Mouse (Mus musculus) embryonic facial prominence, embryonic 14.5 days (tissue): ENCODE data around the gene Il17re. TPM values are rescaled to one million over a fixed set of nuclear protein-coding genes. Genes with fewer than 3 reads are reported as not detected.

Source experiments
- ATAC-seq: fragments of 200-750 bp; cut with Nextera tagmentation; 2 replicates; pipeline ENCODE4 v1.8.0; 2017; ENCODE audit warnings: low read depth, moderate number of reproducible peaks, moderate TSS enrichment
- DNase-seq: peaks from one replicate; pipeline ENCODE4 v3.0.0-alpha.2; 2015; ENCODE audit warnings: low spot score
- H3K27ac ChIP-seq: fragments of 300-500 bp; sonication (generic); replicated peaks from 2 replicates; pipeline ENCODE4 v1.5.1; 2014; ENCODE audit warnings: low read depth, mild to moderate bottlenecking, low read length, moderate library complexity
- H3K27me3 ChIP-seq: fragments of 300-500 bp; sonication (generic); replicated peaks from 2 replicates; pipeline ENCODE4 v1.6.1; 2014; ENCODE audit warnings: low read length; ENCODE audit not compliant: control insufficient read depth, insufficient read depth
- H3K36me3 ChIP-seq: fragments of 300-500 bp; sonication (generic); 2 replicates; pipeline ENCODE4 v1.6.1; 2014; ENCODE audit warnings: low read length, mixed read lengths; ENCODE audit not compliant: control insufficient read depth, insufficient read depth
- H3K4me1 ChIP-seq: fragments of 300-500 bp; sonication (generic); 2 replicates; pipeline ENCODE4 v1.6.1; 2014; ENCODE audit warnings: antibody characterized with exemption, low read length; ENCODE audit not compliant: control insufficient read depth, insufficient read depth
- H3K4me2 ChIP-seq: fragments of 300-500 bp; sonication (generic); 2 replicates; pipeline ENCODE4 v1.6.1; 2014; ENCODE audit warnings: low read depth, mild to moderate bottlenecking, low read length, moderate library complexity, mixed read lengths
- H3K4me3 ChIP-seq: fragments of 300-500 bp; sonication (generic); 2 replicates; pipeline ENCODE4 v1.5.1; 2014; ENCODE audit warnings: low read depth, mild to moderate bottlenecking, low read length
- H3K9ac ChIP-seq: fragments of 300-500 bp; sonication (generic); 2 replicates; pipeline ENCODE4 v1.6.1; 2014; ENCODE audit warnings: low read depth, mild to moderate bottlenecking, low read length, moderate library complexity, mixed read lengths
- H3K9me3 ChIP-seq: fragments of 300-500 bp; sonication (generic); 2 replicates; pipeline ENCODE4 v1.6.1; 2016; ENCODE audit warnings: low read length; ENCODE audit not compliant: control insufficient read depth
- WGBS: fragments of 180-500 bp; shearing (Covaris S2); extraction: QIAGEN DNeasy Blood & Tissue Kit; methylation state at CpG from one replicate; pipeline ENCODE4 v1.1.7; 2014; 5-methylcytosine and 5-hydroxymethylcytosine counted together
- polyA plus RNA-seq: library from polyadenylated mRNA; unstranded; fragments of >200 nt; fragmentation: Nextera tagmentation; extraction: Ambion mirVana; gene quantifications from 2 replicates; pipeline ENCODE4 v1.2.1, GENCODE M21; 2014

The Il17re gene
- 3.6 and 5.6 TPM in 2 replicates for polyA plus RNA-seq

- Histone ChIP-seq H3K36me3 (no peaks in the 10 kb centered on the region), H3K4me2 (peak within 1 kb of the TSS; percentile 39), H3K27me3 (no peaks in the 10 kb centered on the region), H3K9me3 (no peaks in the 10 kb centered on the region), H3K4me1 (no peaks in the 10 kb centered on the region), H3K27ac (no peak within 1 kb of the TSS), H3K9ac (no peak within 1 kb of the TSS), H3K4me3 (no peak within 1 kb of the TSS)
- WGBS, result 51% methylated on average over 10 of the region's 10 CpGs
- DNase-seq (no peak), ATAC-seq (no peak)
Observed at GRCm38 (mm10) chr6:113457952-113458534, at the start of gene Il17re. Gene Il17re, plus strand, starts transcription at chr6:113458484.

- H3K36me3 ChIP-seq, result peaks cover 15% of the 10 kb centered on the region
- no peak overlapping the region for H3K4me3 ChIP-seq
- H3K4me2 ChIP-seq, result no peak overlapping the region
- ATAC-seq (no peak), DNase-seq (no peak)
- no peak overlapping the region for H3K27ac ChIP-seq
- no peak overlapping the region for H3K9ac ChIP-seq
- no peaks in the 10 kb centered on the region for H3K9me3 ChIP-seq
- WGBS, result 70% methylated on average over 1 of the region's 1 CpGs
- no peaks in the 10 kb centered on the region for H3K27me3 ChIP-seq
- no peaks in the 10 kb centered on the region for H3K4me1 ChIP-seq
Observed at GRCm38 (mm10) chr6:113410001-113410400, 48.3 kb upstream of the Il17re start.

GRCm38 (mm10) chr6:113416416-113416815, 41.9 kb upstream of the Il17re start:
- Histone ChIP-seq H3K9me3 (no peaks in the 10 kb centered on the region), H3K4me3 (no peak overlapping the region), H3K27me3 (no peaks in the 10 kb centered on the region), H3K36me3 (peaks cover 18% of the 10 kb centered on the region), H3K27ac (no peak overlapping the region), H3K4me2 (no peak overlapping the region), H3K4me1 (peaks cover 12% of the 10 kb centered on the region), H3K9ac (no peak overlapping the region)
- ATAC-seq (no peak), DNase-seq (peak; percentile 9)
- 73% methylated on average over 5 of the region's 5 CpGs for WGBS

- WGBS, result 14% methylated on average over 16 of the region's 16 CpGs
- peak overlapping the region; percentile 90 for H3K4me2 ChIP-seq
- H3K36me3 ChIP-seq, result peaks cover 18% of the 10 kb centered on the region
- no peaks in the 10 kb centered on the region for H3K9me3 ChIP-seq
- H3K27me3 ChIP-seq, result no peaks in the 10 kb centered on the region
- peak overlapping the region; percentile 78 for H3K9ac ChIP-seq
- H3K27ac ChIP-seq, result no peak overlapping the region
- peaks cover 12% of the 10 kb centered on the region for H3K4me1 ChIP-seq
- peak; percentile 51 for ATAC-seq
- DNase-seq, result peak; percentile 5
- H3K4me3 ChIP-seq, result peak overlapping the region; percentile 62
Observed at GRCm38 (mm10) chr6:113418441-113419198, 39.7 kb upstream of the Il17re start.

GRCm38 (mm10) chr6:113419199-113419587, 39.1 kb upstream of the Il17re start, which contains the start of gene Rpusd3:
Gene Rpusd3, minus strand, starts transcription at chr6:113419340.
- peak within 1 kb of the TSS; percentile 78 for H3K9ac ChIP-seq
- peak within 1 kb of the TSS; percentile 90 for H3K4me2 ChIP-seq
- H3K27ac ChIP-seq, result no peak within 1 kb of the TSS
- H3K36me3 ChIP-seq, result peaks cover 18% of the 10 kb centered on the region
- WGBS, result 0% methylated on average over 25 of the region's 25 CpGs
- no peaks in the 10 kb centered on the region for H3K27me3 ChIP-seq
- H3K9me3 ChIP-seq, result no peaks in the 10 kb centered on the region
- H3K4me1 ChIP-seq, result peaks cover 12% of the 10 kb centered on the region
- peak; percentile 99 for ATAC-seq
- peak; percentile 98 for DNase-seq
- H3K4me3 ChIP-seq, result peak within 1 kb of the TSS; percentile 62

- Histone ChIP-seq H3K9me3 (no peaks in the 10 kb centered on the region), H3K27ac (no peak overlapping the region), H3K4me2 (no peak overlapping the region), H3K36me3 (no peaks in the 10 kb centered on the region), H3K27me3 (no peaks in the 10 kb centered on the region), H3K4me1 (peaks cover 9% of the 10 kb centered on the region), H3K9ac (no peak overlapping the region), H3K4me3 (no peak overlapping the region)
- ATAC-seq, result no peak
- no peak for DNase-seq
- 69% methylated on average over 4 of the region's 4 CpGs for WGBS
Observed at GRCm38 (mm10) chr6:113423000-113423399, 35.3 kb upstream of the Il17re start.

- H3K27me3 ChIP-seq, result no peaks in the 10 kb centered on the region
- no peaks in the 10 kb centered on the region for H3K36me3 ChIP-seq
- no peak overlapping the region for H3K27ac ChIP-seq
- 86% methylated on average over 7 of the region's 7 CpGs for WGBS
- ATAC-seq, result no peak
- no peak overlapping the region for H3K4me2 ChIP-seq
- no peak overlapping the region for H3K4me3 ChIP-seq
- peaks cover 4% of the 10 kb centered on the region; the same call in 1 of the 2 replicates for H3K4me1 ChIP-seq
- DNase-seq, result no peak
- no peak overlapping the region for H3K9ac ChIP-seq
- no peaks in the 10 kb centered on the region for H3K9me3 ChIP-seq
Observed at GRCm38 (mm10) chr6:113424187-113424586, 34.1 kb upstream of the Il17re start.

GRCm38 (mm10) chr6:113426696-113427095, 31.6 kb upstream of the Il17re start:
- Histone ChIP-seq H3K4me1 (no peaks in the 10 kb centered on the region), H3K9me3 (no peaks in the 10 kb centered on the region), H3K27ac (no peak overlapping the region), H3K4me2 (no peak overlapping the region), H3K4me3 (no peak overlapping the region), H3K9ac (no peak overlapping the region), H3K36me3 (no peaks in the 10 kb centered on the region), H3K27me3 (no peaks in the 10 kb centered on the region)
- no peak for DNase-seq
- 83% methylated on average over 4 of the region's 4 CpGs for WGBS
- no peak for ATAC-seq
